Mouse (Mus musculus): Measurements from ENCODE around the gene Zfp729a. TPM values are rescaled to one million over a fixed set of nuclear protein-coding genes. Genes with fewer than 3 reads are reported as not detected.
"Not testable (repeated sequence)": the region's sequence is repeated elsewhere in the genome, so short reads cannot be mapped to it uniquely, and the experiment has no call there.

Zfp729a gene
- 2.5 and 2.6 TPM in 2 replicates for polyA plus RNA-seq (2015; fragmentation: Nextera tagmentation; extraction: Ambion mirVana)

GRCm38 (mm10) chr13:67637294-67638007 lies at the start of gene Zfp729a, which contains the start of gene Gm49345:
Zfp729a (minus strand) TSS chr13:67637791.
Gm49345 (minus strand) TSS chr13:67637769.
- 0% methylated on average over 19 of the region's 19 CpGs for WGBS
- peak within 1 kb of the TSS; percentile 84 for H3K4me3 ChIP-seq (ENCODE audit: low read length)
- peak; percentile 99 for ATAC-seq (ENCODE audit: low read depth)
- 0 out of 2 replicates have a peak, but pooled peaks cover 2% of the 10 kb centered on the region for H3K4me1 ChIP-seq (replicated peaks; ENCODE audit: control insufficient read depth, insufficient read depth, low read length)
- no peaks in the 10 kb centered on the region for H3K27me3 ChIP-seq (ENCODE audit: control insufficient read depth, insufficient read depth, low read depth, low read length)
- H3K36me3 ChIP-seq (ENCODE audit: control insufficient read depth, insufficient read depth, low read length): no peaks in the 10 kb centered on the region
- peak within 1 kb of the TSS; percentile 71; the same call in 1 of the 2 replicates for H3K27ac ChIP-seq (ENCODE audit: low read length)
- H3K9ac ChIP-seq (ENCODE audit: low read length): peak within 1 kb of the TSS; percentile 85
- H3K4me2 ChIP-seq (ENCODE audit: low read depth, low read length): peak within 1 kb of the TSS; percentile 54
- no peaks in the 10 kb centered on the region for H3K9me3 ChIP-seq (ENCODE audit: control insufficient read depth, low read length)

- ATAC-seq (ENCODE audit: low read depth): no peak
- Histone ChIP-seq H3K27ac (ENCODE audit: low read length) (no peak within 1 kb of the TSS), H3K27me3 (ENCODE audit: control insufficient read depth, insufficient read depth, low read depth, low read length) (no peaks in the 10 kb centered on the region), H3K4me1 (replicated peaks; ENCODE audit: control insufficient read depth, insufficient read depth, low read length) (no peaks in the 10 kb centered on the region), H3K9ac (ENCODE audit: low read length) (no peak within 1 kb of the TSS), H3K4me2 (ENCODE audit: low read depth, low read length) (no peak within 1 kb of the TSS), H3K4me3 (ENCODE audit: low read length) (no peak within 1 kb of the TSS), H3K9me3 (ENCODE audit: control insufficient read depth, low read length) (no peaks in the 10 kb centered on the region), H3K36me3 (ENCODE audit: control insufficient read depth, insufficient read depth, low read length) (no peaks in the 10 kb centered on the region)
- 75% methylated on average over 4 of the region's 4 CpGs for WGBS
Observed at GRCm38 (mm10) chr13:67686971-67687370, 49.4 kb upstream of the Zfp729a start, which contains the start of gene Zfp738. Zfp738 (minus strand) TSS chr13:67687071.

- peak; percentile 37; the same call in 1 of the 2 replicates for ATAC-seq (ENCODE audit: low read depth)
- WGBS: 65% methylated on average over 2 of the region's 2 CpGs
- H3K9ac ChIP-seq (ENCODE audit: low read length): peak overlapping the region; percentile 49
- not testable (repeated sequence) for H3K9me3 ChIP-seq (ENCODE audit: control insufficient read depth, low read length); H3K27ac ChIP-seq (ENCODE audit: low read length); H3K27me3 ChIP-seq (ENCODE audit: control insufficient read depth, insufficient read depth, low read depth, low read length); H3K4me1 ChIP-seq (replicated peaks; ENCODE audit: control insufficient read depth, insufficient read depth, low read length); H3K36me3 ChIP-seq (ENCODE audit: control insufficient read depth, insufficient read depth, low read length)
- H3K4me2 ChIP-seq (ENCODE audit: low read depth, low read length): peak overlapping the region; percentile 69
- peak overlapping the region; percentile 76 for H3K4me3 ChIP-seq (ENCODE audit: low read length)
Observed at GRCm38 (mm10) chr13:67683841-67684240, 46.2 kb upstream of the Zfp729a start.

- 7% methylated on average over 16 of the region's 16 CpGs for WGBS
- ATAC-seq (ENCODE audit: low read depth): peak; percentile 100
- H3K27me3 ChIP-seq (ENCODE audit: control insufficient read depth, insufficient read depth, low read depth, low read length); H3K9me3 ChIP-seq (ENCODE audit: control insufficient read depth, low read length); H3K27ac ChIP-seq (ENCODE audit: low read length); H3K36me3 ChIP-seq (ENCODE audit: control insufficient read depth, insufficient read depth, low read length); H3K4me1 ChIP-seq (replicated peaks; ENCODE audit: control insufficient read depth, insufficient read depth, low read length): not testable (repeated sequence)
- H3K4me3 ChIP-seq (ENCODE audit: low read length): peak overlapping the region; percentile 76
- H3K9ac ChIP-seq (ENCODE audit: low read length): peak overlapping the region; percentile 82
- peak overlapping the region; percentile 69 for H3K4me2 ChIP-seq (ENCODE audit: low read depth, low read length)
Observed at GRCm38 (mm10) chr13:67682959-67683735, 45.6 kb upstream of the Zfp729a start.

GRCm38 (mm10) chr13:67674902-67675301 lies 37.3 kb upstream of the Zfp729a start:
- Histone ChIP-seq H3K27ac (ENCODE audit: low read length) (no peak overlapping the region), H3K4me3 (ENCODE audit: low read length) (no peak overlapping the region), H3K9ac (ENCODE audit: low read length) (no peak overlapping the region), H3K4me2 (ENCODE audit: low read depth, low read length) (no peak overlapping the region), H3K27me3 (ENCODE audit: control insufficient read depth, insufficient read depth, low read depth, low read length) (no peaks in the 10 kb centered on the region), H3K4me1 (replicated peaks; ENCODE audit: control insufficient read depth, insufficient read depth, low read length) (no peaks in the 10 kb centered on the region), H3K36me3 (ENCODE audit: control insufficient read depth, insufficient read depth, low read length) (0 out of 2 replicates have a peak, but pooled peaks cover 3% of the 10 kb centered on the region), H3K9me3 (ENCODE audit: control insufficient read depth, low read length) (no peaks in the 10 kb centered on the region)
- WGBS: 93% methylated on average over 2 of the region's 2 CpGs
- no peak for ATAC-seq (ENCODE audit: low read depth)

GRCm38 (mm10) chr13:67652496-67652895 lies 14.9 kb upstream of the Zfp729a start:
- no peak overlapping the region for H3K4me3 ChIP-seq (ENCODE audit: low read length)
- no peaks in the 10 kb centered on the region for H3K36me3 ChIP-seq (ENCODE audit: control insufficient read depth, insufficient read depth, low read length)
- ATAC-seq (ENCODE audit: low read depth): no peak
- H3K9me3 ChIP-seq (ENCODE audit: control insufficient read depth, low read length): no peaks in the 10 kb centered on the region
- 42% methylated on average over 3 of the region's 3 CpGs for WGBS
- no peak overlapping the region for H3K9ac ChIP-seq (ENCODE audit: low read length)
- H3K4me1 ChIP-seq (replicated peaks; ENCODE audit: control insufficient read depth, insufficient read depth, low read length): no peaks in the 10 kb centered on the region
- H3K27me3 ChIP-seq (ENCODE audit: control insufficient read depth, insufficient read depth, low read depth, low read length): no peaks in the 10 kb centered on the region
- no peak overlapping the region for H3K4me2 ChIP-seq (ENCODE audit: low read depth, low read length)
- H3K27ac ChIP-seq (ENCODE audit: low read length): no peak overlapping the region

- H3K27me3 ChIP-seq (ENCODE audit: control insufficient read depth, insufficient read depth, low read depth, low read length): no peaks in the 10 kb centered on the region
- H3K9me3 ChIP-seq (ENCODE audit: control insufficient read depth, low read length): no peaks in the 10 kb centered on the region
- H3K4me2 ChIP-seq (ENCODE audit: low read depth, low read length): no peak overlapping the region
- WGBS: 85% methylated on average over 4 of the region's 4 CpGs
- no peak overlapping the region for H3K4me3 ChIP-seq (ENCODE audit: low read length)
- ATAC-seq (ENCODE audit: low read depth): no peak
- H3K4me1 ChIP-seq (replicated peaks; ENCODE audit: control insufficient read depth, insufficient read depth, low read length): no peaks in the 10 kb centered on the region; the same call in 1 of the 2 replicates
- H3K36me3 ChIP-seq (ENCODE audit: control insufficient read depth, insufficient read depth, low read length): no peaks in the 10 kb centered on the region
- no peak overlapping the region for H3K9ac ChIP-seq (ENCODE audit: low read length)
- no peak overlapping the region for H3K27ac ChIP-seq (ENCODE audit: low read length)
Observed at GRCm38 (mm10) chr13:67610108-67610507, 27.5 kb downstream of the Zfp729a start.

- no peaks in the 10 kb centered on the region for H3K36me3 ChIP-seq (ENCODE audit: control insufficient read depth, insufficient read depth, low read length)
- WGBS: 3% methylated on average over 20 of the region's 20 CpGs
- peak within 1 kb of the TSS; percentile 63 for H3K27ac ChIP-seq (ENCODE audit: low read length)
- no peaks in the 10 kb centered on the region; the same call in 1 of the 2 replicates for H3K4me1 ChIP-seq (replicated peaks; ENCODE audit: control insufficient read depth, insufficient read depth, low read length)
- H3K27me3 ChIP-seq (ENCODE audit: control insufficient read depth, insufficient read depth, low read depth, low read length): no peaks in the 10 kb centered on the region
- no peaks in the 10 kb centered on the region for H3K9me3 ChIP-seq (ENCODE audit: control insufficient read depth, low read length)
- H3K4me3 ChIP-seq (ENCODE audit: low read length): peak within 1 kb of the TSS; percentile 83
- H3K4me2 ChIP-seq (ENCODE audit: low read depth, low read length): peak within 1 kb of the TSS; percentile 69
- ATAC-seq (ENCODE audit: low read depth): peak; percentile 98
- peak within 1 kb of the TSS; percentile 86 for H3K9ac ChIP-seq (ENCODE audit: low read length)
Observed at GRCm38 (mm10) chr13:67609066-67609876, 28.3 kb downstream of the Zfp729a start, which contains the start of gene Zfp729b. Zfp729b (minus strand) TSS chr13:67609707.
